Mouse (Mus musculus) thymus, postnatal 4 days (tissue): ENCODE results near the gene Car3.

ENCODE experiments used
- DNase-seq: peaks from one replicate; pipeline ENCODE4 v3.0.0; 2021

Car3 gene

DNA sequence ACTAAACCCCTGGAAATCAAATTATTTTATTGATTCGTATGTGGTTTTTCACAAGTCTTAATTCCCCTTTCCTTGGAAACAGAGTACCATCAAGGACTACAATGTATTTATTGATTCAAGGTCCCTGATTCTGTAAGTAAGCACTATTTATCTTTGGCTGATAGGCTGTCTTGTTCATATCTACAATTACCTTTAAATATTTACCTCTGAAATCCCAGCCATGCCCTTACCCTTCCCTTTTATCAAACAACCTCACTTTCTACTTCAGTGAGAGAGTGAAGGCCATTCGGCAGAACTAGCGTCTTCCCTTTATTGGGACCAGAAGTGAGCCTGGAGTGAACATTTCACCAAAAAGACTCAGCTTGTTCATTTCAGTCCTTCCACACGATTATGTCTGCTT lies 50.5 kb downstream of the Car3 start:
- no peak for DNase-seq

DNA sequence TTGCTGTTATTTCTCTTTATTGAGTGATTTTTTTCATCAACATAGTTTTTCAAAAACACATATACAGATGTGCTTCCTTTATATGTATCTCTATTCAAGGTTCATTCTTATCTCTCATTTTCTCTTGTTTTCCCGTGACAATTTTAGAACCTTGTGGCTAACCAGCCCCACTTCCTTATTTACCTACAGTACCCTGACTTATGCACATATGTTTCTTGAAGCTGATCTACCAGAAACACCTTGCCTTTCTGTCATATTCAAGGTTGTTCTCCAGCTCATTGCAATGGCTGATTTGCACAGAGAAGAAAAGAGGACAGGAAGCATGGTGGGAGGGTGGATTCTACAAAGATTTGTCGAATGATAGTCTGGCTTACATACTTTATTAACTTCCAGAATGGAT lies 52.0 kb downstream of the Car3 start:
- DNase-seq, result no peak

GRCm38 (mm10) chr3:14917261-14917660 lies 53.9 kb downstream of the Car3 start:
- no peak for DNase-seq
